In the genomic region with DNA sequence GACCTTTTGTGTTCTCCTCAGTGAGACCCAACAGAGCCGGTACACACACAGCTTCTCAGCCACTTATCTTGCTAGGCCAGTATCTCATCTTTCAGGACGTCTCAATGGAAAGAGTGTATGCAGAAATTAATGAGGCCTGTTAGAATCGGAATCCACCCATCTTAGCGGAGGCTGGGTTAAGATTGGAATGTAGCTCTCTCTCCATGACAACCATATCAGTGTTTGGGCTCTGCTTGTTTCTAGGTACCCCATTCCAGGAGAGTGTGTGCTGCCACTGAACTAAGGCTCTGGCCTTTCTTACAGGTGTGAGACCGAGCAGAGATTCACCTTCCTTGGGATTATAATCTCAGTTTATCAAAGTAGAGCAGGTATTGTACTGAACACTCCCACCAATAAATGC, we compare ENCODE assay signal across 21 mouse cellular contexts. TPM values are rescaled to one million over a fixed set of nuclear protein-coding genes. Genes with fewer than 3 reads are reported as not detected.
DNase-seq lines count a peak whose midpoint lies in the region; ATAC-seq and TF ChIP-seq lines count a peak whose summit lies in the region.
"Had no signal": no experiment of that assay in that cellular context is flagged by ENCODE, and none has a peak within 500 bp of the region (broad histone marks: within the 10 kb centered on the region; RNA-seq: fewer than 3 reads in every experiment).

No protein-coding gene starts in this region.

- DNase-seq in embryo, embryonic 10.5 days (ENCODE audit: low spot score), result peak; percentile 15
- no peak for DNase-seq in embryo, embryonic 9.5 days (ENCODE audit: extremely low spot score)
- no peak for DNase-seq in heart, postnatal 14 days
- no peak for DNase-seq in liver, postnatal 0 days
- no peak for DNase-seq in liver, embryonic 11.5 days (ENCODE audit: low spot score)
- no peak for DNase-seq in thymus, adult 2 months
- DNase-seq in thymus, adult 18-20 months, result no peak
- DNase-seq: adrenal gland, postnatal 14 days; cerebellum, adult 11 months; cerebellum, postnatal 10 days; gastrocnemius, postnatal 10 days; kidney, postnatal 25 days; retina, postnatal 1 day; right cerebral cortex, postnatal 4 days had no signal

- intact Hi-C loops in heart, postnatal 14 days (cut with DNase I), result no loop called here

- no peak for TF ChIP-seq CTCF in liver, postnatal 0 days (IDR thresholded peaks at IDR 0.05; ENCODE audit: low read depth)
- TF ChIP-seq CTCF in thymus, adult 2 months (IDR thresholded peaks at IDR 0.05; ENCODE audit: borderline replicate concordance, control insufficient read depth, extremely low read depth, insufficient read depth, low read length, poor library complexity), result no peak

- H3K9me3 ChIP-seq in heart, embryonic 14.5 days (ENCODE audit: control insufficient read depth, low read length), result no peaks in the 10 kb centered on the region
- H3K9me3 ChIP-seq in liver, postnatal 0 days (ENCODE audit: low read length), result no peaks in the 10 kb centered on the region
- no peaks in the 10 kb centered on the region for H3K9me3 ChIP-seq in liver, embryonic 11.5 days (ENCODE audit: control insufficient read depth, low read length)
- H3K9me3 ChIP-seq: forebrain, embryonic 12.5 days; G1E; liver, embryonic 15.5 days; midbrain, embryonic 12.5 days had no signal

- peak overlapping the region in 1 of 2 experiments; percentile 57; a peak in 2 of 4 replicates for H3K27ac ChIP-seq in heart, embryonic 14.5 days (replicated peaks in 1 of 2; ENCODE audit: control insufficient read depth in 1 of 2, insufficient read depth in 1 of 2, low read depth in 2 of 2, low read length in 2 of 2)
- peak overlapping the region; percentile 23; the same call in 1 of the 2 replicates for H3K27ac ChIP-seq in liver, postnatal 0 days (ENCODE audit: low read depth)
- no peak overlapping the region for H3K27ac ChIP-seq in liver, embryonic 11.5 days (ENCODE audit: low read depth, low read length)
- peak overlapping the region; percentile 98 for H3K27ac ChIP-seq in thymus, adult 2 months (ENCODE audit: control insufficient read depth, insufficient read depth, low read length)
- H3K27ac ChIP-seq: forebrain, embryonic 12.5 days; liver, embryonic 15.5 days; midbrain, embryonic 12.5 days had no signal

- ATAC-seq in heart, embryonic 14.5 days (ENCODE audit: insufficient number of reproducible peaks, insufficient read depth, low FRiP score, low read depth), result no peak
- ATAC-seq in liver, postnatal 0 days, result no peak
- ATAC-seq in liver, embryonic 11.5 days (replicated peaks; ENCODE audit: low FRiP score), result no peak
- ATAC-seq: hindbrain, embryonic 16.5 days; intestine, embryonic 16.5 days had no signal

- H3K4me2 ChIP-seq in heart, embryonic 14.5 days (ENCODE audit: low read length), result 0 out of 2 replicates have a peak overlapping the region, but pooled peaks have one; percentile 0
- no peak overlapping the region for H3K4me2 ChIP-seq in liver, postnatal 0 days (ENCODE audit: low read depth, low read length)
- H3K4me2 ChIP-seq in liver, embryonic 11.5 days, result no peak overlapping the region
- H3K4me2 ChIP-seq: forebrain, embryonic 12.5 days; liver, embryonic 15.5 days; midbrain, embryonic 12.5 days had no signal

- H3K4me3 ChIP-seq in heart, embryonic 14.5 days (ENCODE audit: control insufficient read depth in 1 of 2, insufficient read depth in 1 of 2, low read depth in 1 of 2, low read length in 2 of 2), result no peak overlapping the region
- no peak overlapping the region for H3K4me3 ChIP-seq in liver, postnatal 0 days (ENCODE audit: low read depth, low read length)
- H3K4me3 ChIP-seq in liver, embryonic 11.5 days (ENCODE audit: low read depth, low read length), result no peak overlapping the region
- H3K4me3 ChIP-seq in thymus, adult 2 months (ENCODE audit: control insufficient read depth, insufficient read depth, low read length), result no peak overlapping the region
- H3K4me3 ChIP-seq: forebrain, embryonic 12.5 days; liver, embryonic 15.5 days; midbrain, embryonic 12.5 days had no signal

- peaks cover 16 to 26% of the 10 kb centered on the region in 2 experiments for H3K4me1 ChIP-seq in heart, embryonic 14.5 days (ENCODE audit: control insufficient read depth in 2 of 2, insufficient read depth in 2 of 2, low read length in 2 of 2)
- no peaks in the 10 kb centered on the region for H3K4me1 ChIP-seq in liver, postnatal 0 days (ENCODE audit: insufficient read depth)
- peaks cover 4% of the 10 kb centered on the region; the same call in 1 of the 2 replicates for H3K4me1 ChIP-seq in liver, embryonic 11.5 days (replicated peaks; ENCODE audit: control insufficient read depth, insufficient read depth, low read length)
- peaks cover 45% of the 10 kb centered on the region for H3K4me1 ChIP-seq in thymus, adult 2 months (replicated peaks; ENCODE audit: control insufficient read depth, insufficient read depth, low read length)
- H3K4me1 ChIP-seq: midbrain, embryonic 12.5 days had no signal

- H3K9ac ChIP-seq in heart, embryonic 14.5 days (ENCODE audit: low read length), result no peak overlapping the region
- no peak overlapping the region for H3K9ac ChIP-seq in liver, postnatal 0 days (replicated peaks)
- no peak overlapping the region for H3K9ac ChIP-seq in liver, embryonic 11.5 days (ENCODE audit: low read depth, low read length)
- H3K9ac ChIP-seq: forebrain, embryonic 12.5 days; liver, embryonic 15.5 days; midbrain, embryonic 12.5 days had no signal

- 8% methylated on average over 5 of the region's 5 CpGs for WGBS in heart, embryonic 14.5 days
- WGBS in liver, postnatal 0 days (ENCODE audit: insufficient replicate concordance), result 60% methylated on average over 5 of the region's 5 CpGs
- 49% methylated on average over 5 of the region's 5 CpGs for WGBS in liver, embryonic 11.5 days
- 87% methylated on average over 5 of the region's 5 CpGs for WGBS in thymus, adult 2 months

- TF ChIP-seq EP300 in liver, postnatal 0 days (IDR thresholded peaks at IDR 0.05; ENCODE audit: low read depth), result no peak

- H3K27me3 ChIP-seq in heart, embryonic 14.5 days (ENCODE audit: control insufficient read depth, insufficient read depth, low read length), result no peaks in the 10 kb centered on the region
- H3K27me3 ChIP-seq in liver, postnatal 0 days (ENCODE audit: insufficient read depth, low read length), result no peaks in the 10 kb centered on the region
- H3K27me3 ChIP-seq in liver, embryonic 11.5 days (replicated peaks; ENCODE audit: control insufficient read depth, insufficient read depth, low read length), result no peaks in the 10 kb centered on the region
- H3K27me3 ChIP-seq in thymus, adult 2 months (ENCODE audit: control insufficient read depth, insufficient read depth, low read length), result no peaks in the 10 kb centered on the region
- H3K27me3 ChIP-seq: forebrain, embryonic 12.5 days; liver, embryonic 15.5 days; midbrain, embryonic 12.5 days had no signal

- no peaks in the 10 kb centered on the region for H3K36me3 ChIP-seq in heart, embryonic 14.5 days (ENCODE audit: control insufficient read depth, insufficient read depth, low read length)
- H3K36me3 ChIP-seq in liver, postnatal 0 days (replicated peaks; ENCODE audit: insufficient read depth, low read length), result no peaks in the 10 kb centered on the region
- H3K36me3 ChIP-seq in liver, embryonic 11.5 days (ENCODE audit: control insufficient read depth, insufficient read depth, low read length), result no peaks in the 10 kb centered on the region
- H3K36me3 ChIP-seq in thymus, adult 2 months (ENCODE audit: control insufficient read depth, insufficient read depth, low read length), result no peaks in the 10 kb centered on the region
- H3K36me3 ChIP-seq: forebrain, embryonic 12.5 days; G1E; liver, embryonic 15.5 days; midbrain, embryonic 12.5 days had no signal

- no peak for TF ChIP-seq POLR2A in thymus, adult 2 months (IDR thresholded peaks at IDR 0.05; ENCODE audit: control insufficient read depth, extremely low read depth, insufficient read depth, low read length, poor library complexity)

RNA-seq across cellular contexts. Expression of a gene that starts 11.9 kb away (rescaled TPM):
- polyA plus RNA-seq in heart, embryonic 14.5 days (2014; fragmentation: Nextera tagmentation; extraction: Ambion mirVana), result 43.4 and 46.1 TPM in 2 replicates
- 10 to 100 TPM; 30.1 to 34.3 TPM for total RNA-seq in heart, postnatal 14 days (2021)
- 13.8 and 15.2 TPM in 2 replicates for polyA plus RNA-seq in liver, postnatal 0 days (2015; fragmentation: Nextera tagmentation; extraction: Ambion mirVana)
- polyA plus RNA-seq in liver, embryonic 11.5 days (2014; fragmentation: Nextera tagmentation; extraction: Ambion mirVana), result 4.0 and 5.3 TPM in 2 replicates
- 60.3 and 61.8 TPM in 2 replicates for polyA plus RNA-seq in thymus, adult 2 months (2012; rRNA removed)
